ENCODE assay signal across 10 mouse cellular contexts in the genomic region with DNA sequence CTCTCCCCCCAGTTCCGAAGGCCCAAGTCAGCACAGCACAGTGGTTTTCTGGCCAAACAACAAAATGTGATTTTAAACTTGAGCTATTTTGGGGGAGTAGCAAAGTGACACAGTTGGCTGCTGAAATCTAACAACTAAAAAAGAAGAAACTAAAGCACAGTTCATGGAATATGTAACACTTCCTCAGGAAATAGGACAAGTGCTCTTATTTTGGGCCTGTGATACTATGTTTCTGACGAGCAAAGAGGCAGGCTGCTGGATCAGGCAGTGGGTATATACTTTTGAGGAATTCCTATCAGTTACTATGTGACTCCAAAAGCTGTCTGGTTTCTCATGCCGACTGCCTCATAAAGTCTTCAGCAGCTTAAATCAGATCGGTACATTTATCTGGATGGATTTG.
"Had no signal": no experiment of that assay in that cellular context is flagged by ENCODE, and none has a peak within 500 bp of the region (broad histone marks: within the 10 kb centered on the region; RNA-seq: fewer than 3 reads in every experiment).

No protein-coding gene starts in this region.

- H3K9ac ChIP-seq: limb, embryonic 15.5 days; liver, embryonic 14.5 days; midbrain, embryonic 12.5 days; neural tube, embryonic 13.5 days had no signal

- DNase-seq: kidney, adult 18-20 months; kidney, postnatal 14 days; lung, adult 18-20 months; retina, postnatal 1 day; thymus, postnatal 4 days had no signal

- H3K9me3 ChIP-seq: limb, embryonic 15.5 days; midbrain, embryonic 12.5 days; neural tube, embryonic 13.5 days had no signal

- H3K4me3 ChIP-seq: limb, embryonic 15.5 days; midbrain, embryonic 12.5 days; neural tube, embryonic 13.5 days had no signal

- H3K4me2 ChIP-seq: limb, embryonic 15.5 days; midbrain, embryonic 12.5 days; neural tube, embryonic 13.5 days had no signal

- H3K27ac ChIP-seq: limb, embryonic 15.5 days; liver, embryonic 14.5 days; midbrain, embryonic 12.5 days; neural tube, embryonic 13.5 days had no signal

- ATAC-seq: midbrain, embryonic 16.5 days had no signal

- H3K36me3 ChIP-seq: limb, embryonic 15.5 days; midbrain, embryonic 12.5 days; neural tube, embryonic 13.5 days had no signal

- H3K27me3 ChIP-seq: limb, embryonic 15.5 days; midbrain, embryonic 12.5 days; neural tube, embryonic 13.5 days had no signal
